Mouse (Mus musculus): Measurements from ENCODE around the gene Ovca2. TPM values are rescaled to one million over a fixed set of nuclear protein-coding genes. Genes with fewer than 3 reads are reported as not detected.

The Ovca2 gene
- polyA plus RNA-seq, 1 experiment from 2014 or later, result 19.4 TPM

DNA sequence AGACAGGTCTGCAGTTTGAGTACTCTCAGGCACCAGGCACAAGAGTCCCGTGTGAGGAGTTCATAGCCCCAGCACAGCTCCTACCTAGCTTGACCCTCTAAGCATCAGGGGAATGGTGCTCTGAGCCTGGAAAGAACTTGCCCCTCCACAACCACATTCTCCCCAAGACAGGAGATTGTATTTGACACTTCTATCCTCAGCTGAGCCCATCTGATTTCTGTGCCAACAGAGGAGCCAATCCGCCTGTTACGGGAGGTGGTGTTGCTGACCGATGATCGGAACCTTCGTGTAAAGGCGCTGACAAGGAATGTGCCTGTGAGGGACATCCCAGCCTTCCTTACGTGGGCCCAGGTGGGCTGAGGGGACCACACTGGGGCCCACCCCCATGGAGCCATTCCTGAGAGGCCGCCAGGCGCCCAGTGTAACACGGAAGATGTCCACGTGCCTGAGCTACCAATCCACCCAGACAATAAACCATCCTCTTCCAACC lies 16.0 kb downstream of the Ovca2 start:
- Histone ChIP-seq H3K27ac (ENCODE audit: poor library complexity, severe bottlenecking) (no peak overlapping the region), H3K9ac (no peak overlapping the region), H3K4me1 (replicated peaks) (peaks cover 51% of the 10 kb centered on the region), H3K27me3 (replicated peaks) (peaks cover 47% of the 10 kb centered on the region), H3K4me2 (no peak overlapping the region), H3K9me3 (replicated peaks) (no peaks in the 10 kb centered on the region), H3K4me3 (no peak overlapping the region), H3K36me3 (peaks cover 36% of the 10 kb centered on the region)
- ATAC-seq (ENCODE audit: insufficient number of reproducible peaks, low FRiP score), result no peak
- 86% methylated on average over 12 of the region's 12 CpGs for WGBS

DNA sequence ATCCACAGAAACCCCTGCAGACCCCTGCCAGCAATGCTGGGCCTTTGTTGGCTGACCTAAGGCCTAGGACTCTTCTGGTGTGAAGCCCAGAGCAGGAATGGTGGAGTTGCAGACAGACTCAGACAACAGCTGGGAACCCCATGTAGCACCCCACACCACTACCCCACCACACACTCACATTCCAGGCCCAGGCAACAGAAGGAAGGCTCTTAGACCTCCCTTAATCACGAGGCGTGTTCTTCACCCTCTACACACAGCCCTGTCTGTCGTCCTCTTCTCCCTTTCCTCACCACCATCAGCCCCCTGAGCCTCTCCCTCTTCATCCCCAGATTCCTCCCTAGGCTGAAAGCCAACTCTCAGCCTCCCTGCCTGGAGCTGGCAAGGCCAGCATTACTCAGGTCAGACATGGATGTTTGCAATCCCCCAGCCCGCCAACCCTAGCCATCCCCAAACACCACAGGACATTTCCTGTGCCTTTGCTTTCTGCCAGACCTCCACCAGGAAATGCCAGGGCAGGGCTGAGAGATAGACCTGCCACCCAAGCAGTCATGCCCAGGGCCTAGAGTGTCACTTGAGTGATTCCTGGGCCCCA lies 17.1 kb downstream of the Ovca2 start:
- no peak for ATAC-seq (ENCODE audit: insufficient number of reproducible peaks, low FRiP score)
- peak overlapping the region; percentile 55 for H3K27ac ChIP-seq (ENCODE audit: poor library complexity, severe bottlenecking)
- peaks cover 49% of the 10 kb centered on the region for H3K4me1 ChIP-seq (replicated peaks)
- no peak overlapping the region for H3K4me2 ChIP-seq
- H3K4me3 ChIP-seq, result no peak overlapping the region
- H3K9me3 ChIP-seq (replicated peaks), result no peaks in the 10 kb centered on the region
- H3K27me3 ChIP-seq (replicated peaks), result peaks cover 37% of the 10 kb centered on the region
- WGBS, result 42% methylated on average over 4 of the region's 4 CpGs
- peaks cover 36% of the 10 kb centered on the region for H3K36me3 ChIP-seq
- 0 out of 2 replicates have a peak overlapping the region, but pooled peaks have one; percentile 23 for H3K9ac ChIP-seq

DNA sequence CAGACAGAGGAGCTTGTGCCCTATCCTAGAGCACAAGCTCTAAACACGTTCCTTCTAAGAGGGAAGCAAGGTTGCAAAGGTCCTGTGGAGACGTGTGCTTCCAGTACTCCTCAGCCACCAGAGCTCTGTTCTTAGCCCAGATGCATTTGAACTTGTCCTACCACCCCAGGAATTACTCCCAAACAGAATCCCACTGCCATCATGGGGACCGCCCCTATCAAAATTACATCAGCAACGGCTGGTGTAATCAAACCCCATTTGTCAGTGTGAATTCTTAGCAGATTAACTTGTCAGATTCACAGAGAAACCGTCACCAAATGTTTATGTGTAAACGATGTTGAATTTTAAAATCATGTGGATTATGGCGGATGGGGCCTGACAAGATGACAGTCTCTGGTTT lies 17.7 kb downstream of the Ovca2 start:
- Histone ChIP-seq H3K27me3 (replicated peaks) (peaks cover 31% of the 10 kb centered on the region), H3K4me2 (no peak overlapping the region), H3K4me3 (no peak overlapping the region), H3K36me3 (peaks cover 35% of the 10 kb centered on the region), H3K9ac (no peak overlapping the region), H3K9me3 (replicated peaks) (no peaks in the 10 kb centered on the region), H3K4me1 (replicated peaks) (peaks cover 49% of the 10 kb centered on the region), H3K27ac (ENCODE audit: poor library complexity, severe bottlenecking) (peak overlapping the region; percentile 55; the same call in 1 of the 2 replicates)
- no peak for ATAC-seq (ENCODE audit: insufficient number of reproducible peaks, low FRiP score)
- 72% methylated on average over 7 of the region's 7 CpGs for WGBS

DNA sequence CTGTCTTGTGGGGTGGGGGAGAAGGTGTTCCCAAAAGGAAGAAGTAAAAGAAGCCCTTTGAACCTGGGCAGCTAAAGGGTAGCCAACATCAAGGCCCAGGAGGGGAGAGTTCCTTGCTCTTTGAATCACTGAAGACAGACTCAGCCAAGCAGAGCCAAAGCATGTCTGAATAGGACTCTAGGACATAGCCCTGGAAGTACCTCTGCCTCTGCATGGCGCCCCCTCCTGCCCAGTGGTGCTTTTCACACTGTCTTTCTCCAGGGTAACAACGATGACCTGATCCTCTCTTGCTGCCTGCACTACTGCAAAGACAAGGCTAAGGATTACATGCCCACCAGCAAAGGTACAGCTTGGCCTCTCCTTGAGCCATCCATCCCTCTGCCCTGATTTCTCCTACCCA lies 19.1 kb downstream of the Ovca2 start:
- Histone ChIP-seq H3K4me3 (no peak overlapping the region), H3K36me3 (peaks cover 30% of the 10 kb centered on the region), H3K27me3 (replicated peaks) (peaks cover 18% of the 10 kb centered on the region), H3K4me2 (no peak overlapping the region), H3K27ac (ENCODE audit: poor library complexity, severe bottlenecking) (no peak overlapping the region), H3K9ac (no peak overlapping the region), H3K4me1 (replicated peaks) (peaks cover 37% of the 10 kb centered on the region), H3K9me3 (replicated peaks) (no peaks in the 10 kb centered on the region)
- no peak for ATAC-seq (ENCODE audit: insufficient number of reproducible peaks, low FRiP score)
- 47% methylated on average over 2 of the region's 2 CpGs for WGBS

DNA sequence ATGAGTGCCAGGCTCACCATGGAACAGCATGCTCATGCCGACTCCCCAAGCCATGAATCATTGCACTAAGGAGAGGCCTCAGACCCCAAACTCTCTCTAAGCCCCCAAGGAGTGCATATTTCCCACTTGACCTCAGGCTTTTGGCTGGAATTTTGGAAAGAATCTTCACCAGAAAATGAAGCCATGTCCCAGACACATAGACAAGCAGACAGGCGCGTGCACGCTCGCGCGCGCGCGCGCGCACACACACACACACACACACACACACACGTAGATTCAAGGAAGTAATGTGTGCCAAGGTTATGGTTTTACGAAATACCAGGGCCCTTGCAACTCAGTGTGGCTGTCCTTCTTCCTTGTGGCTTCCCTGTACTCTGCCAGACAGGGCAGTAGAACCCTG lies 20.2 kb downstream of the Ovca2 start:
- no peak overlapping the region for H3K4me2 ChIP-seq
- no peak for ATAC-seq (ENCODE audit: insufficient number of reproducible peaks, low FRiP score)
- peaks cover 19% of the 10 kb centered on the region for H3K36me3 ChIP-seq
- no peaks in the 10 kb centered on the region for H3K9me3 ChIP-seq (replicated peaks)
- WGBS, result 94% methylated on average over 14 of the region's 14 CpGs
- H3K4me3 ChIP-seq, result no peak overlapping the region
- H3K4me1 ChIP-seq (replicated peaks), result peaks cover 36% of the 10 kb centered on the region
- no peak overlapping the region for H3K9ac ChIP-seq
- H3K27ac ChIP-seq (ENCODE audit: poor library complexity, severe bottlenecking), result no peak overlapping the region
- peaks cover 7% of the 10 kb centered on the region for H3K27me3 ChIP-seq (replicated peaks)

DNA sequence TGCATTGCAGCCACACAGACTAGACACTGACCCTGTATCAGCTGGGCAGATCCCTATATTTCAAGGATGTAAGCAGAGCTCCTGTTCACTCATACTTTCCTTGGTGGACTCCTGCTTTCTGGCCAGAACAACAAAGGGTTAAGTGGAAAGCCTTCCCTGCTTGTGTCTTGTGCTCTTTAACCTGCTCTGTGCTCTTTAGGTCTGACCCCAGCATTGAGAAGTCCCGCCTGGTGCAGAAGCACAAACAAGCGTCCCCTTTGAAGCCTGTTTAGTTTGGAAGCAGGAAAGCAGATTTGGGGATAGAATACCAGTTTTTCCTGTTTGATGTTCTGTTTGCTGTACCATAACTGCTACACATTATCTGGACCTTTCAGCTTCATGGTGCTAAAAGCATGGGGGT lies 20.7 kb downstream of the Ovca2 start:
- H3K27ac ChIP-seq (ENCODE audit: poor library complexity, severe bottlenecking), result no peak overlapping the region

DNA sequence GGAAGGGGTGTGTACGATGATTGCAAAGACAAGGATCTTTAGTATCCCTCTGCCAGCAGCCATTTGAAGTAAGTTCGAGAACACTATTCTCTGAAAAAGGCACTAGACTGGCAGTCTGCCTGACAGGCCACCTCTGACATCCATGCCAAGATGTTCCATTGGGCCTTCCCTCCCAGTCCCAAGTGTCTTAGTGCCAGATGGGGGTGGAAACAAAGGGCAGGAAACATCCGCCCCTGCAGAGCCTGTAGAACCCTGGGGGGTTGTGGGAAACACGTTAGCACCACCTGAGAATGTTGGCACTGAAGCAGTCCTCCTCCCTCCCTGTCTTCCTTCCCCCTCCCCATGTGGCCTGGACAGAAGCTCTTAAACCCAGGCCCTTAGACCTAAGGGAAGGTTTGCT lies 21.6 kb downstream of the Ovca2 start:
- ATAC-seq (ENCODE audit: insufficient number of reproducible peaks, low FRiP score), result no peak
- no peak overlapping the region for H3K4me3 ChIP-seq
- H3K27ac ChIP-seq (ENCODE audit: poor library complexity, severe bottlenecking), result 0 out of 2 replicates have a peak overlapping the region, but pooled peaks have one; percentile 5
- H3K9ac ChIP-seq, result no peak overlapping the region
- no peak overlapping the region for H3K4me2 ChIP-seq
- peaks cover 40% of the 10 kb centered on the region for H3K4me1 ChIP-seq (replicated peaks)
- no peaks in the 10 kb centered on the region for H3K9me3 ChIP-seq (replicated peaks)
- H3K36me3 ChIP-seq, result peaks cover 8% of the 10 kb centered on the region; the same call in 1 of the 2 replicates
- 48% methylated on average over 4 of the region's 4 CpGs for WGBS
- no peaks in the 10 kb centered on the region for H3K27me3 ChIP-seq (replicated peaks)

More for the DNA sequence above, 20.7 kb downstream of the Ovca2 start:
- WGBS, result 61% methylated on average over 2 of the region's 2 CpGs
- Histone ChIP-seq H3K4me2 (no peak overlapping the region), H3K9me3 (replicated peaks) (no peaks in the 10 kb centered on the region), H3K36me3 (peaks cover 14% of the 10 kb centered on the region), H3K9ac (no peak overlapping the region), H3K27me3 (replicated peaks) (0 out of 2 replicates have a peak, but pooled peaks cover 2% of the 10 kb centered on the region), H3K4me1 (replicated peaks) (peaks cover 35% of the 10 kb centered on the region), H3K4me3 (no peak overlapping the region)
- no peak for ATAC-seq (ENCODE audit: insufficient number of reproducible peaks, low FRiP score)

DNA sequence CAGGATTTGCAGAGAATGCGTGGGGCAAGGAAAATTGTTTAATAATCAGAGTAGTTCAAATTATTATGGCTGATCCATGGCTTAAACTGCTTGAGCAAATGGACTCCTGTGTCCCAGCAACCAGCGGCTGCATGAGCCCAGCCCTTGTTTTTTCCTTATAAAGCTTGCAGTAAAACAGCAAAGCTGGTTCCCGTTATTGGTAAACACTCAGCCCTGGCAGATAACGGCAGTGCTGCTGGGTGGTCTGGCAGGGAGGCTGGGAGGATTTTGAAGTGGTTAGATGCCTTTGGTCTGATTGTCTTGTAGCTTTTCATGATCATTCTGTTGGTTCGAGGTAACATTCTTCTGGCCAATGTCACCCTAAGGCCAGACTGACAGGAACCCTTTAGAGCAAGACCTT lies 22.2 kb downstream of the Ovca2 start:
- Histone ChIP-seq H3K4me2 (no peak overlapping the region), H3K36me3 (peaks cover 8% of the 10 kb centered on the region; the same call in 1 of the 2 replicates)
- 45% methylated on average over 5 of the region's 5 CpGs for WGBS

DNA sequence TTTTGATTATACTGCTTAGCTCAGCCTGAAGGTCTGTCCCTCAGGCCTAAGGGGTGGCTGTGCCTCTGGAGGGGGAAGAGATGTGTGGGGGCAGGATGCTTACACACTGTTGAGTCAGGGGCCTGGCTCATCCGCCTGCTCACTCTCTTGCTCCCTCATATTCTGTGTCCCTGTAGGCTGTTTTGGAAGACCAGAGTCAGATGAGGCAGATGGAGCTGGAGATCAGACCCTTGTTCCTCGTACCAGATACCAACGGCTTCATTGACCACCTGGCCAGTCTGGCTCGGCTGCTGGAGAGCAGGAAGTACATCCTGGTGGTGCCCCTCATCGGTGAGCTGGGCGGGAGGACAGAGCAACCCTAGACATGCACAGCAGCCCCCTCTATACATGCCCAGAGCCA lies 22.6 kb downstream of the Ovca2 start:
- peaks cover 8% of the 10 kb centered on the region; the same call in 1 of the 2 replicates for H3K36me3 ChIP-seq
- no peaks in the 10 kb centered on the region for H3K9me3 ChIP-seq (replicated peaks)
- H3K4me3 ChIP-seq, result no peak overlapping the region
- H3K9ac ChIP-seq, result peak overlapping the region; percentile 13; the same call in 1 of the 2 replicates
- no peaks in the 10 kb centered on the region for H3K27me3 ChIP-seq (replicated peaks)
- ATAC-seq (ENCODE audit: insufficient number of reproducible peaks, low FRiP score), result no peak
- no peak overlapping the region for H3K4me2 ChIP-seq
- peaks cover 34% of the 10 kb centered on the region for H3K4me1 ChIP-seq (replicated peaks)
- WGBS, result 57% methylated on average over 6 of the region's 6 CpGs
- peak overlapping the region; percentile 23; the same call in 1 of the 2 replicates for H3K27ac ChIP-seq (ENCODE audit: poor library complexity, severe bottlenecking)

More for the DNA sequence above, 22.2 kb downstream of the Ovca2 start:
- ATAC-seq (ENCODE audit: insufficient number of reproducible peaks, low FRiP score), result no peak
- Histone ChIP-seq H3K9me3 (replicated peaks) (no peaks in the 10 kb centered on the region), H3K9ac (no peak overlapping the region), H3K4me3 (no peak overlapping the region), H3K4me1 (replicated peaks) (peaks cover 36% of the 10 kb centered on the region), H3K27ac (ENCODE audit: poor library complexity, severe bottlenecking) (peak overlapping the region; percentile 23; the same call in 1 of the 2 replicates), H3K27me3 (replicated peaks) (no peaks in the 10 kb centered on the region)

DNA sequence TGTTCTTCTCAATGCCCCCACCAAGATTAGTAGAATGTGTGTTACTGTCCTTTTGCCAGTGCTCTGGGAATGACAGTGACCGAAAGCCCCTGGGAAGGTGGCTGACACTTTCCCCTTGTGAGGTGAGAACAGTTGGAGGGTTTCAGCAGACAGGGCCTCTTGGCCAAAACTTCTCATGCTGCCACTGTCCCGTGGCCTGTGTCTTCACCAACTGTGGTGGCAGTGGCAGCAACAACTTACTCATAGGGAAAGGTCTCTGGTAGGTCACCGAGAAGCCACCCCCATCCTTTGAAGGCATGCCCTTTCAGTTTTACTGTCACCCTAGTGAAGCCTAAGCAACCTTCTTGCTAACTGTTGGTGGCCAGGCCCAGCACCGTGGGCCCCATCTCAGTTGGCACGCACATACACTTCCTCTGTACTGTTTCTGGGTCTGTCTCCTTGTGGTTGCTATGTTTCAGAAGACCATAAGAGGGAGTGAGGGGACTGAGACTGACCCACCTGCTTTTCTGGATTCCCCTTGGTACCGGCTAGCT lies 24.5 kb downstream of the Ovca2 start:
- Histone ChIP-seq H3K4me3 (no peak overlapping the region), H3K4me2 (no peak overlapping the region), H3K9ac (no peak overlapping the region), H3K9me3 (replicated peaks) (no peaks in the 10 kb centered on the region), H3K36me3 (peaks cover 11% of the 10 kb centered on the region), H3K27me3 (replicated peaks) (no peaks in the 10 kb centered on the region), H3K27ac (ENCODE audit: poor library complexity, severe bottlenecking) (no peak overlapping the region), H3K4me1 (replicated peaks) (peaks cover 30% of the 10 kb centered on the region)
- 62% methylated on average over 6 of the region's 6 CpGs for WGBS
- no peak for ATAC-seq (ENCODE audit: insufficient number of reproducible peaks, low FRiP score)

DNA sequence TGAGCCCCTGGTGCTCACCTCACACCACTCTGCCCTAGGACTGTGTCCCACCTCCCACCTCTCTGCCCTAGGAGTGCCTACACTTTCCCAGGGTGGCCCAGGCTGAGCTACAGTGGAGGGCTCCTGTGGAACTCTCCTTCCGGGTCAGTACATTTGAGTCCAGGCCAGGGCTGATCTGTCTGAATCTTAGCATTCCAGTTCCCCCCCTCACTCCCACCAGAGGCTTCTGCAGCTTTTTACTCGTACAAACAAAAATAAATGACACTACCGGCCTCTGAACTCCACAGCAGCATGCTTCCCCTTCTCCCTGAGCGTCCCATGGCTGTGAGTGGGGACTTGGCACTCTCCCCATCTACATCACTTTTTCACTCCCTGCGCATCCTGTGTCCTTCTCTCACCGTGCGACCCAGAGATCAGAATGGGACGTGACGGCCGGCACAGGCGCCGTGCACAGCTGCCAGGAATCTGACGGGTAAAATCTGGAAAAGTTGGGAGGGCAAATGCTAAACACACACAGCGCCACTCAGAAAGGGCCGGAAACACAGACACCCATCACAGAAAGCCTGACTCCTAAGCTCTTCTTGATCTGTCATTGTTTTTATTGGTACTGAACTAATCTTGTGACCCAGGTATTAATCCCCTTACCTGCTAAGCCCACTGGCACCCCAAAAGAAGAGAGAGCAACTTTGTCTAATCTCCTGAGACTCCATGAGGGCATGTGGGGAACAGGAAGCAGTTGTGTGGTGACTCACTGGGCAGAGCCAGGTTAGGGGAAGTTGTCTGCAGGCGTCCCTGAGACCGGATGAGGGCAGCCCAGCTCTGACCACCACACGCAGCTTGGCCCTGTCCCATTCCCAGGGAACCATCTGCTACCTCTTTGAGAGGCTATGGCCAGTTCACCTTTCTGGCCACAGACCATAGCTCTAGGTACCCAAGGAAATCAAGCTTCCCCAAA lies 25.8 kb downstream of the Ovca2 start:
- WGBS, result 58% methylated on average over 18 of the region's 18 CpGs
- Histone ChIP-seq H3K9ac (no peak overlapping the region), H3K4me1 (replicated peaks) (peaks cover 40% of the 10 kb centered on the region)

More for the DNA sequence above, 25.8 kb downstream of the Ovca2 start:
- ATAC-seq (ENCODE audit: insufficient number of reproducible peaks, low FRiP score), result peak; percentile 42; the same call in 1 of the 2 replicates
- Histone ChIP-seq H3K4me3 (no peak overlapping the region), H3K9me3 (replicated peaks) (no peaks in the 10 kb centered on the region), H3K27me3 (replicated peaks) (no peaks in the 10 kb centered on the region), H3K36me3 (peaks cover 11% of the 10 kb centered on the region), H3K4me2 (no peak overlapping the region), H3K27ac (ENCODE audit: poor library complexity, severe bottlenecking) (peak overlapping the region; percentile 67)

Data from heart, embryonic 12.5 days (tissue).